Mouse (Mus musculus): ENCODE measurements around the gene Txlna.

The Txlna gene

DNA sequence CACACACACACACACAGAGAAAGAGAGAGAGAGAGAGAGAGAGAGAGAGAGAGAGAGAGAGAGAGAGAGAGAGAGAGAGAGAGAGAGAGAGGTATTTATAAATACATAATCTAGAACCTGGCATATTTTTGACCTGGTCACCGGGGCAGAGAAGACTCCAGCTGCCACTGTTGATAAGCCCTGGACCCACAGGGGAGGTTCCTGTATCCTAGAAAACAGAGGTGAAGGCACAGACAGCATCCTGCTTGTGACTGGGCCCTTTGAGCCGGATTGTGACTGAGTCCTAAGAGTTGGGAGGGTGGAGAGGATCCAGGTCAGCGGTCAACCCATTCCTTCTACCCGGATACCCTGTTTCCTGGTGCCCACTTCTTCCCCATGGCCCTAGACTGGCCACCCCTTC, 52.0 kb downstream of the Txlna start:
- DNase-seq (ENCODE audit: low read depth, low spot score) = no peak

DNA sequence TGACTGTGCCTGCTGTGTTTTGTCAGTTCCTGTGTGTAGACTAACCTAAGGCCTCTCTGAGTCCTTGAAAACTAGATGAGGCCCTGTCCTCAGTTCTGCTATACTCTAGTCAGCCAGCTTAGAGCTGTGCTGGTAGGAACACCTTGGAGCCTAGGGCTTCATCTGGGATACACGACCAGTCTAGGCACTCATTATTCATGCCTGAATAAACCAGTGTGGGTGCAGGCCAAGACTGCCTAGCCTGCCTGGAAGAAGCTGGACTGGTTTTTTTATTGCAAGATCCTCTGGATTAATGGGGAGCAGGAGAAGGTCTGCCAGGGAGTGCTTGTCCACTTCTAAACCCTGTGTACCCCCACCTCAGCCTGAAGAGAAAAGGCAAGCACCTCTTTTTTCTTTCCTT, 53.9 kb downstream of the Txlna start:
- DNase-seq (ENCODE audit: low read depth, low spot score) = no peak

DNA sequence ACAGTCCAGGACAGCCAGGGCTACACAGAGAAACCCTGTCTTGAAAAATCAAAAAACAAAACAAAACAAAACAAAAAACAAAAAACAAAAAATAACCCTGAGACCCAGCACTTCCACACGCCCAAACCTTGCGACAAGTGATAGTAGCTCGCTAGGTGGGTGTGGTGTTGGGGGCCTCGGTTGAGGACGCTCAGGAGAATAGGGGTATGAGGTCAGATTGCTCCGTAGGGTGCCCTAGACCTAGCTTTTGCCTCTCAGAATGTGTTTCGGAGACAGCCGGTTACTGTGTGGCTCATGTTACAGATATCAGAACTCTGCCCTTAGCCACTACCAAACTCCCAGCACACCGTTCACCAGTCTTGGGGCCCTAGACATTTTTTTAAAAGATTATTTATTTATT, 55.1 kb downstream of the Txlna start:
- DNase-seq (ENCODE audit: low read depth, low spot score) = no peak

DNA sequence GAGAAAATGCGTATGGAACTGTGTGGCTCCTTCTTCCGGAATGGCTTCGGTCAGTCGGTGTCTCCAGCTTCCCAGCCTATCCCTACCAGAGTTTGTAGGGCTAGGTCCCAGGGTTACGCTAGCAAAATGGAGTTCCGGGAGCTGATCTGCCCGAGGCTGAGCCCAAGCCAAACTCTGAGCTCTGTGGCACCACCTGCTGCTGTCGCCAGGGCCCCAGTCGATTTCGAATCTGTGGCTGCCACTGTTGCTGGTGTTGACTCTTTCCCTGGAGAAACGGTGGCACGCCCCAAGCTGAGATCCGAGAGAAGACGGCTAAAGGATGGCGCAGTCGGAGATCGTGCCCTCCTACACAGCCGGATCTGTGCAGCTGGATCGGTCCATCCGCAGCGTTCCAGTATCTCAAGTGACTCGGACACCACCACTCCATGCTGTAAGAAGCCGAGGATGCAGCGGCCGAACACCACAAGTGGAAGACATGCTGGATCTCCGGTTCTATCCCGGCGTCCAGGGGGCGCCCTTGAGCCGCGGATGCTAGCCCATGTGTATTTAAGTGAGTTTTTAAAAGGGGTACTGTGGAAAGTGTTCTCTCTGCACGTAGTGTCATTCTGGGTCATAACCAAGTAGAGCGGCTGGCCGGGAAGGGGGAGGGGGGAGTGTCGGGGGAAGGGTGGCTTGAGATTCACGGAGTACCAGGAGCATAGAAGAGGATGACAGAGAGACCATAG, 55.8 kb downstream of the Txlna start:
- peak; percentile 92 for DNase-seq (ENCODE audit: low read depth, low spot score)

DNA sequence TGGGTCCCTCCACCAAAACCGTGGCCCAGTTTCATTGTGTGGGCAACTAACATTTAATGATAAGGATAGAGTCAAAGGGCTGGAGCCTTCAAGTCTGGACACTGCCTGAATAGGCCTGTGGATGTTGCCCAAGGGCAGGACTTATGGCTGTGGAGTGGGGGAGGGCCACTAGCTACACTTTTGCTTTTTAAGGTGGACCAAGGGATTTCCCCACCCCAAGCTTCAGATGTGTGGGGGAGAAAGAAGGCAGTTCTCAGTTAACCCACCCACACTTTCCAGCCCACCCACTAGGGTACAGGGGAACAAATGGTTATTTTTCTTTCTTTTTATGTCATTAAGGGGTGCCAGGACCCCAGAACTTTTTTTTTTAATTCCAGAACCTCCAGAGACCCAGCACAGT, 56.5 kb downstream of the Txlna start:
- DNase-seq (ENCODE audit: low read depth, low spot score) = no peak

DNA sequence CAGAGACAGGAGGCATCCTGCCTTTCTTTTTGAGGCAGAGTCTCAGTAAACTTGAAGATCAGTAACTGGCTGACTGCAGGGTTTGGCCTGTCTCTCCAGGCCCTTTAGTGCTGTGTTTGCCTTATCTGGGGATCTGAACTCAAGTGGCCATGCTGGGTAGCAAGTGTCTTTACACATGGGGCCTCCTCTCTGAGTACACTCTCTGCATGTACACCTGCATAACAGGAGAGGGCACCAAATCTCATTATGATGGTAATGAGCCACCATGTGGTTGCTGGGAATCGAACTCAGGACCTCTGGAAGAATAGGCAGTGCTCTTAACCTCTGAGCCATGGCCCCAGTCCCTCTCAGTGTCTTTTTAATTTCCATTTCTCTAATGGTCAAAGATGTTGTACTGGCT, 58.6 kb downstream of the Txlna start:
- DNase-seq (ENCODE audit: low read depth, low spot score) = peak; percentile 83

DNA sequence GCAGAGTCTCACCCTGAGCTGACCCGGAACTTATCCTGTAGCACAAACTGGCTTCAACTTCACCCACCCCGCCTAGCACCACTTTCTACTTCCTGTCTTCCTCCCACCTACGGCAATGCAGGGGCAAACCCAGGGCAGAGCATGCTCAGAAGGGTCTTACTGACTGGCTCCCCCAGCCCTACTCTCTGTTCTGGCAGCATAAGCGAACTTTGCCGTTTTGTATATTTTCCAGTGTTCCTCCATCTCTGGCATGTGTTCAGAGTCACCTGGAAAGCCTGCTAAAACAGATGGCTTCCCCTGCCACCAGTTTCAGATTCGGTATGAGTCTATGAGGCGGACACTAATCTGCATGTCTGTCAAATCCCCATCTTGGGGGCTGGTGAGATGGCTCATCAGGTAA, 60.5 kb downstream of the Txlna start:
- DNase-seq (ENCODE audit: low read depth, low spot score) = peak; percentile 85

DNA sequence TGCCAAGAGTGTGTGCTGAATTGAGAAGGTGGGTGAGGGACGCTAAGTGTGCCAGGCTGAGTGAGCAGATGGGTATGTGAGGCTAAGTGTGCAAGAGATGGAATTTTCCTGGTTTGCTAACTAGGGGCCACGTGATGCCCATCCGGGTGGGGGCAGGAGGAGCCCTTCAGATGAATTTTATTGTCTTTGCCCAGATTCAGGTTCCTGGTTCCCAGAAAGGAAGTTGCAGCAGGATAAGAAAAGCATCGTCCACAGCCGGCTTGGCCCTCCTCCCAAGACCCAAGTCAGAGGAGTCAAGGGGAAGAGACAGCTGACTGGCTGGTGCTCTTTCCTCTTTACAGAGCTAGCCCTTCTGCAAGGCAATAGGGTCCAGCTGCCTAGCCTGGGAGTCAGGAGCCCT, 62.4 kb downstream of the Txlna start, which contains the start of gene Fam167b:
Gene Fam167b, minus strand, starts transcription at position 84 of the 400 bp plus-strand sequence.
- DNase-seq (ENCODE audit: low read depth, low spot score) = no peak

DNA sequence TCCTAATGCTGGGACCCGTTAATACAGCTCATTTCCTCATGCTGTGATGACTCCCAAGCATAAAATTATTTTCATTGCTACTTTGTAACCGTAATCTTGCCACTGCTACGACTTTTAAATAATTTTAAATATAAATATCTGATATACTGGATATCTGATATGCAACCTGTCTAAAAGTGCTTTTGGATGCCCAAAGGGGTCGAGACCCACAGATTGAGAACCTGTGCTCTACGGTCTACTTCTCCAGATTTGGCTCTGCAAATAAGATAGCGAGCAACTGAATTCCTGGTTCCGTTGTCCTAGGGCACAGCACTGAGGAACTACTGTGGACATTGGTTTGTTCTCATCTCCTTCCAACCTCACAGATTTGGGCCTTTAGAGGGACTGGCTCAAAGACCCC, 63.2 kb downstream of the Txlna start:
- DNase-seq (ENCODE audit: low read depth, low spot score) = no peak

DNA sequence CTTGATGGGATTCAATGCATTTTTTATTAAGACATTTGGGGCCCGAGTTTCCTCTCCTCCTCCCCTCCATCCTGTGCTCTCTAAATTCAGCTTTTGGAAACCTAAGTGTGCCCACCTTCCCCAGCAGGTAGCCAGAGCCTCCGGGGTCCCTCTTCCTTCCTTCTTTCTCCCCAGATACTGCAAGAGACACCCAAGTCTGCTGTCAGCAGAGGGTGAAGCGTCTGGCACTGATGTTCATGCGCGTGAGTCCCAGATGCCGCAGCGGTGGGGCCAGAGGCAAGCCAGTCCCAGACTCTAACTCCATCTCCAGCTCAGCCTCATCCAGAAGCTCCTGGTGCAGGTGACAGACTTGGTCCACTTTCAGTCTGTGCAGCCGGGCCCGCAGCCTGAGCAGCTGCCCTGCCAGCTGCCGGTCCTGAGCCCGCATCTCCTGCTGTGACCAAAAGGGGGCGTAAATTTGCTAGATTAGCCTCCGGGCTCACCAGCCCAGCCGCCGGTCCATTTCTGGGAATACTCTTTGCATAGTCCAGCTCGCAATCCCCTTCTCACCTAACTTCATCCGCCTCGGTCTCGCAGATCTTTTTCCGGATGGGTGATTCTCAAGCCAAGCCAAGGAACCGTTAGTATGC, 63.9 kb downstream of the Txlna start:
- DNase-seq (ENCODE audit: low read depth, low spot score) = peak; percentile 63
